Mouse (Mus musculus) induced T-regulatory cell, adult 2 months (primary cell): ENCODE results near the gene Ankk1.

Source experiments
- DNase-seq: peaks from one replicate; pipeline ENCODE4 v3.0.0-alpha.2; 2012; ENCODE audit warnings: low read depth

Gene Ankk1

DNA sequence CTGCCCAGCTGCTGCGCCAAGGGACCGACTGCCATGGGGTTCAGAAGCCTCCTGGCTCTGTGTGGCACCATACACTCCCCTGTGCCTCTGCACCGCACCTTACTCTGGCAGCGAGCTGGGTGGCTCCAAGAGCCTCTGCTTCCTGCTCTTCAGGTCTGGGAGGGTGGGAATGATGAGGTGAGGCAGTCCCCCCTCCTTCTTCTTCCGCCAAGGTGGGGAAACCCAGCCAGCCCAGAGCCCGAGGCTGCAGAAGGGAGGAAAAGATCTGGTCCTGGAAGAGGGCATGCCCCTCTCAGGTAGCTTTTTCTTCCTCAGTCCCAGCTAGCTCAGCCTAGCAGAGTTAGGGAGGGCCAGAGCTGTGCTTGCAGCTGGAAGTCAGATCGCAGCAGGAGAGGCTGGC, at the start of gene Ankk1:
TSS of gene Ankk1 (minus strand) at position 101 of the 400 bp plus-strand sequence.
- DNase-seq, result no peak

DNA sequence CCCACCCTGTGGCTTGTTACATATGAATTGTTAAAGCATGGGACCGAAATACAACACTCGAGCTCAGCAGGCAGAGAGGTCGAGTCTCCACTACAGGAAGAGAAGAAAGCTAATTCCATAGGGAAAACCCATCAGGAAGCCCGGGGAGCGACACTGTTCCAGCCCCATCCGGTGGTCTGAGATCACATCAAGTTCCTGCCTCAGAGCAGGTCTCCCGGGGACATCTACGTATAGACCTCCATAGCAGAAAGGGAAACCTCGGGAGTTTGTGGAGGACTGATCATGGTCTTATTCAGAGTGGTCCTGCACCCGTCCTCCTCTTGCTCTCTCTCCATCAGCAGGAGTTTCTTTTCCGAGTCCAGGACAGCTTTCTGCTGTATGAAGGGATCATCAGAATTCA, 45.3 kb upstream of the Ankk1 start:
- DNase-seq, result no peak

DNA sequence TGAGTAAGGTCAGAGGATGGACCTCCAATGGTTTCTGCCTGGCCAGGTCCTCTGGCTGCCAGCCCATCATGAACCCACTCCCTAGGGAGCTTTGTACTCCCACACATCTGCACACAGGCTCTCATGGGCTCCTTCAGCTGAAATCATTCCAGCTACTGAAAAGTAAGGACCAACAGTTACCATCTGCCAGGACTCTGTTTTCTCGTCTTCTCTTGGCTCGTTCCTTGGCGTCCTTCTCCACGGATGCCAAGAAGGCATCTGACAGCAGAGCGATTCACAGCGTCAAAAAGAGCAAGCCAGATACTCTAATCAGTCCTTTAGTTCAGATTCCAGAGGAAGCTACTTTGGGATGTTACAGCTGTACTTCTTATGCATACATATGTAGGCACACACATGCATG, 44.1 kb upstream of the Ankk1 start:
- DNase-seq, result no peak

DNA sequence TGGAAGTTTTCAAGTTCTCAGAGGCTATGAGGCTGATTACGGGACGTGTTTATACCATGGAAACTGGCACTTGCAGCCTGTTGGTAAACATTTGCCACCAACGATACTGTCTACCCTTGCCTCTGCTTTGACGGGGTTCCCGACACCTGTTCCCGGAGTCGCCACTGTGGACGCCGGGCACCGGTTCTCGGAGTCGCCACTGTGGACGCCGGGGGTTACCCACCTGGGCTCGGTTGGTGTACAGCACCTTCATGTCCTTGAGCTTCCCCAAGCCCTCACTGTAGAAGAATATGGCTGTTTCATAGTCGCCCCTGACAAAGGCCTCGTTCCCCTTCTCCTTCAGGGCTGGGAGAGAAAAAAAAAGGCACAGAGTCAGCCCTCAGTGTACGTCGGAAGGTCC, 43.2 kb upstream of the Ankk1 start:
- no peak for DNase-seq

DNA sequence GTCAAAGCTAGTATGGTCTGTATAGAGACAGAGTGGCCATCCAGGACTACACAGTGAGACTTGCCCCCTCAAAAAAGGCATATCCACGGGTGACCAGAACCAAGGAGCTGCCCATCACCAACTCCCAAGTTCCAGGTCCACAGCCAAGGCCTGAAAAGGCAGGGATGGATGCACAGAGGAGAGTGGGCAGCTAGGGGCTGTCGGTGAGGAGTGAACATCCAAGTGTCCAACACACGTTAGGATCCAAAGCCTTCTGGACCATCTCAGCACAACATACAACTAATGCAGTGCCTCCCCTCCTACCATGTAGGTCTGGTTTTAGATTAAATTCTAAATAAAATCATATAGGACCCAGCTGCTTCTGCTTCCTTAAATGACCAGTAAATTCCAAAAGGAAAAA, 29.3 kb upstream of the Ankk1 start:
- DNase-seq, result no peak

DNA sequence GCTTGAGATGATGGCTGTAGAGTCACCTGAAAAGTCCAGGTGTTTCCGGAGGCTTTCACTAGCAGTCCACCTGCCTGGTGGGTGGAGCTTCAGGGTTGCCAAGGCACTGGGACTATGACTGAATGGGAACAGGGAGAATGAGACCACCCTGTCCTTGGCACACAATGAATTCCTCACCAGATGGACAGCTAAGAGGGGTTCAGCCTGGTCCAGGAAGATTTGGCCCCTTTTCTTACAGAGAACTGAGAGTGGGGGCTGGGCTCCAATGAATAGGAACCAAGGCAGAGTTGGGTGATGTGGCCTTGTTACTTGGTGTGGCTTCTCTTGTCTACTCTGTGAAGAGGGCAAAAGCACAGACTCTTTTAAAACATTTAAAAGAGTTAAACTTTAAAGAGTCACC, 25.6 kb upstream of the Ankk1 start:
- no peak for DNase-seq

DNA sequence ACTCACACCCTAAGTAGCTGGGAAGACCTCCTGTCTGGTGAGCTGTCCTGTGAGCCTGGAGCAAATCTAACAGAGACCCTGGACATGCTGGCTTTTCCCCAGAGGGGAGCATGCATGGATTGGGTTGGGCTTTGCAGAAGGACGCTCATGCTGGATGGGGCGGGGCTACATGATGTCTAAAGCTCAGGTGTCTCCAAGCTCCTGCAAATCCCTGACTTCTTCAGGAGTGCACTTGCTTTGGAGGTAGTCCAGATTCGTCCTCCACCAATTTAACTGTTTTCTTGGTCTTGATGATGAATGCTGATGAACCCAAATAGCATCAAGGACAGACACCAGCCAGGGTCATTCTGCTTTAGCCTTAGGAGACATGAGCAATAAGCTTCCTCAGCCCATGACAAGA, 23.7 kb upstream of the Ankk1 start:
- DNase-seq, result no peak

DNA sequence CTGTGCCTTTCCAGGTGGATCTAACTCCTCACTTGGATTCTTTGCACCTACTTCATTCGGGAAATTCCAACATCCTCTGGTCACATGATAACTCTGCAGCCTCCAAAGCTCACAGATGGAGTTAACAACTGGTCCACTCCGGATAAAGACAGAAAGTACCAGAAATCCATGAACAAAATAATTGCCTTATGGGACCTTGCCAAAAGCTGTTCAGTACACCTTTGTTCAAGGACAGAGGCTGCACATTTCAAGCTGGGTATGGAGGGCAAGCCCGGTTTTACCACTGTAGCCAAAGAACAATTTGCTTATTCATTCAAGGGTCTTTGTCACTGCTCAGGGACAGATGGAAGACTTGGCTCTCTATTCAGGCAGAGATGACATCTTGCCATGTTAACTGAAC, 15.8 kb upstream of the Ankk1 start:
- no peak for DNase-seq

DNA sequence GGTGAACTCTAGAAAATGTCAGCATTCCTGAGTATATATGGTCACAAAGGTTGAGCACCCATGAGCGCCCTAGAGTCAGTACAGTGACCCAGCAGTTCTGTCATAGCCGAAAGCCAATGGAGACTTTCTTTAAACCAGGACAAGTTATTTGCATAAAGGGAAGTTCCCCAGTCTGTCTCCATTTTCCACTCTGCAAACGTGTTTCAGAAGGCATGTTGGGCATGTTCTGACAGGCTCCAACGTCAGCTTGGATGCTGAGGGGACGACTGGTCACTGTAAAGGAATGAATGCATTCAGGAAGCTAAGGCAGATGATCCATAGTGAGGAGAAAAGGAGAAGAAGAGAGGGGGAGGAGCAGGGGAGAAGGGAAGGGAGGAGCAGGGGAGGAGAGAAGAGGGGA, 657 bp upstream of the Ankk1 start:
- DNase-seq, result no peak

DNA sequence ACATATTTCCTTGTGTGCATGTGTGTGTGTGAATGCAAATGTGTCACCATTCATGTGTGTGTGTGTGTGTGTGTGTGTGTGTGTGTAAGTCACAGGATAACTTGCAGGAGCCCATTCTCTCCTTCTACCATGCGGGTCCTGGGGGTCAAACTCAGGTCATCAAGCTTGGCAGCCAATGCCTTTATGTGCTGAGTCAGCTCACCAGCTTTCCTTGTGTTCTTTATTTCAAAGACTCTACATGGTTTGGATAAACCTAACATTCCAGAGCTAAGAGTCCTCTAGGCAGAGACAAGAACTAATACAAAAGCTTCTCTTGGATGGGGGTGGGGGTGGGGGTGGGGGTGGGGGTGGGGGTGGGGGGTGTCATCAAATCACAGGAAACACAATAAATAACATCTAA, 1.2 kb downstream of the Ankk1 start:
- no peak for DNase-seq

DNA sequence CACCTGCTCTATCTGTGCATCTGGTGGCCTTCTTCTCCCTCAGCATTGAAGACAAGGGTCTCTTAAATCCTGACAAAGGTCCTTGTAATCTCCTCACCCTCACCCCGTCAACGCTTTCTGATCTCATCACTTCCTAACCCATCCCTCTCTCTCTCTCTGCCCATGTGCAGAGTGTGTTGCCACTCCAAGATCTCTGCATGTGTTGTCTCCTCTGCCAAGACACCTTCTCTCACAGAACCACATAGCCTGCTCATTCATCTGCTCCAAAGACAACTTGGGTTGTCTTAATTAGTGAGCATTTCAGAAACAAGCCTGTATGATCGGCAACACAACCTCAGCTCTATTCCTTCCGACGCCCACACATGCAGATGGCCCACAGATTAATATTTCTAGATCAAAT, 3.0 kb downstream of the Ankk1 start:
- no peak for DNase-seq

DNA sequence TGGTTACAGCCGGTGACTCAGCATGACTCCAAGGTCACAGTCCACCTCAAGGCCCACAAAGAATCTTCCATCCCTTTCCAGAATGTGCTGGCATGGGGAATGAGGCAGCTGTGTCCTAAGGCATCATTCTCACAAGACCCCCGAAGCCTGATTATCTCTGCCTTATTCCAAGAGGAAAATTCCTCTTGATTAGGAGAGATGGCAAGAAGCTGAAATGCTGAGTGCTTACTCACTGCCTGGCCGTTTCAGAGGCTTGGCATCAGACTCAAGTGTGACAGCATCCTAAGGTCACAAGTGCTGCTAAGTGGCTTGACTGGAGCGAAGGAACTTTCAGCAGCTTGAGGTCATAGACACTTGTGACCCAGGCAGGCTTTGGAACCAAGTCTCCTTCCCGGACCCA, 16.2 kb downstream of the Ankk1 start:
- no peak for DNase-seq

DNA sequence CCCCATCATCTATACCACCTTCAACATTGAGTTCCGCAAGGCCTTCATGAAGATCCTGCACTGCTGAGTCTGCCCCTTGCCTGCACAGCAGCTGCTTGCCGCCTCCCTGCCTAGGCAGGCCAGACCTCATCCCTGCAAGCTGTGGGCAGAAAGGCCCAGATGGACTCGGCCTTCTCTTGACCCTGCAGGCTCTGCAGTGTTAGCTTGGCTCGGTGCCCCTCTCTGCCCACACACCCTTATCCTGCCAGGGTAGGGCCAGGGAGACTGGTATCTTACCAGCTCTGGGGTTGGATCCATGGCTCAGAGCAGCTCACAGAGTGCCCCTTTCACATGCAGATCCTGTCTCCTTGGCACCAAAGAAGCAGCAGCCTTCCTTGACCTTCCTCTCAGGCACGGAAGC, 19.8 kb downstream of the Ankk1 start:
- no peak for DNase-seq

DNA sequence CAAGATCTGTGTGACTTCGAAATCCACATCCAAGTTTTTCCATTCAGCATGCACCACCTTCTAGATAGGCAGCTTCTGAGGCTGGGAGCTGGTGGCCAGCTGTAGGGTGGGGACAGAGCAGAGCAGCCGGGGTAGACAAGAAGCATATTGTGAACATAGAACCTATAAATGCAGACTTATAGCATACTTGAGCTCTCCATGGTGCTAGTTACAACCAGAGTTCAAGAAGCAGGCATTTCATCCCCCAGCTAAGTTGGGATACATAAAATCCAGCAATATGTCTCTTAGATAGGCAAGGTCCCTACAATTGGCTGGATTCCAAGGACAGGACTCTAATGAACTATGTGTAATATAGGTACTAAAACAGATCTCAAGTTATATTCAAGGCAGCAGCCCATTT, 23.1 kb downstream of the Ankk1 start:
- DNase-seq, result no peak

DNA sequence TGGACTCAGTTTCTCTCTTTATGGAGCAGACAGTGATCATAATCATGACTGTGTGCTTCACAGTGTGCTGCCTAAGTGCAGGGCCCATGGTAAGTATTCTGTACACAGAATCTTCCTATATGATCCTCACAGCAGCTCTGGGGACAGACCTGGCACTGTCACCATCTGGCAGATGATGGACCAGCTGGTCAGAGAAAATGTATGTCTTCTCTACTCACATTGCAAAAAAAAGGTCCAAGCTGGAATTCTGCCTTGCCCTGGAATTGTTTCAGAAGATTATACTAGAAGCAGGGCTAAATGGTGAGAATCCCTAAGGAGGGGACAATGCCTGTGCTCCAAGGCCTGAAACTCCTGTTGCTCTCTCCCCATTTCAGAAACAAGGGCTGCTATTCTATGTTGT, 30.8 kb downstream of the Ankk1 start:
- no peak for DNase-seq

DNA sequence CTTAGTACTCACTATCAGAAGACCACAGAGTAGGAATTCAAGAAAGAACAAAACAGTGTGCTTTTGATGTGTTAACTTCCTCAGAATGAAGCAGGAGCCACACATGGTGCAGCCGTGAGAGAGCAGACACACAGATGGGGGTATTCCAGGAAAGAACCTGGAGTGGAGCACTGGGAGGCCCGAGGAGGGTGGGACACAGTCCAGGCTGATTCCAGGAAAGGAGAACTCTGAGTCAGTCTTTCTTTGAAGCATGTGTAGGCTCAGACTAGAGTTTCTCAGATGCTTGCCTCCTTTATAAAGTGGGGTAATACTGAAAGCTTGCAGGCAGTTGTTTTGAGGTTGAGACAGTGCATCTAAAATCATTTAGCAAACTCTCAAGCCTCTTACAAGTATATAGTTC, 34.6 kb downstream of the Ankk1 start:
- DNase-seq, result no peak

DNA sequence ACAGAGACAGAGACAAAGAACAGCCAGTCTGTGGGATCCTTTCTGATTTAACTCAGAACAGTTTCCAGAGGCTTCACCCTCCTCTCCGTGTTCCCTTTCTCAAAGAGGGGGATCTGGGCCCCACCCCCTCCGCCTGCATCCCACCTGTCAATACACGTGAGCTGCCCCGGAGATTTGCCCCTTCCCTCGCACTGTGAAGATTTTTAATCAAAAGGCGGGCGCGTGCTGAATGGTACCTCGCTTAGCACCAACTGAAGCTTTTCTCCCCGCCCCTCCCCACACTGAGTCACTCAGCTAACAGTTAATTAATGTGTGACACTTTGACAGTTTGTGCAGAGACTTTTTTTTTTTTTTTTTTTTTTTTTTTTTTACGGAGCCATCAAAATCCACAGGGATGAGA, 40.7 kb downstream of the Ankk1 start:
- no peak for DNase-seq

DNA sequence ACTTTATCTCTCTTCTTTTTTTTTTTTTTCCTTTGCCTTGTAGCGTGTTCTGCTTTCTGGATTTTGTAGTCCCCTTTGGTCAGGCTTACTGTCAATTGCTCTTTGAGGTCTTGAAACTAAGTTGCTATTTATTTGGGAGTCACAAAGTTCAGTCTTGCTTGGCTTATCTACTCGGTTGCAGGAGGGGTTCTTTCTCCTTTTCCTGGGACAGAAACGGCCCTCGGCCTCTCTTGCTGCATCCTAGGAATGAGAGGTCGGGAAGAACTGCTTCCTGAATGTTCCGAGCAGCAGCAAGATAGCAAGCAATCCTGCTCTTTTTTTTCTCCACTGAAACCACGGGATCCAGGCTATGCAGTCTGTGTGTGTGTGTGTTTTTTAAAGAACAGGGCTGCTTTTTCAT, 41.5 kb downstream of the Ankk1 start:
- no peak for DNase-seq

DNA sequence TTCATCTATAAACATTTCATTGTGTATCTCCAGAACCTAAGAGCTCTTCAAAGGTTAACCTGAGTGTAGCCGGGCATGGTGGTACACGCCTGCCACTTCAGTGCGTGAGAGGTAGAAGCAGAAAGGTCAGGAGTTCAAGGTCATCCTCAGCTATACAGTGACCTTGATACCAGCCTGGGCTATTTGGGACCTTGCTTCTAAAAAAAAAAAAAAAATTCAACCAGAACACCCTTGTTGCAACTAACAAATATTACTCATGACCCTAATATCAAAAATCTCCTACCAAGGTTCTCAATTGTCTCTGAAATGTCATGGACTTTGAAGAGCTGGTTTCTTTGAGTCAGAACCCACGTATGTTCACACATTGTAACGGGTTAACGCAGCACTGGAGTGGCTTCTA, 42.0 kb downstream of the Ankk1 start:
- DNase-seq, result no peak

DNA sequence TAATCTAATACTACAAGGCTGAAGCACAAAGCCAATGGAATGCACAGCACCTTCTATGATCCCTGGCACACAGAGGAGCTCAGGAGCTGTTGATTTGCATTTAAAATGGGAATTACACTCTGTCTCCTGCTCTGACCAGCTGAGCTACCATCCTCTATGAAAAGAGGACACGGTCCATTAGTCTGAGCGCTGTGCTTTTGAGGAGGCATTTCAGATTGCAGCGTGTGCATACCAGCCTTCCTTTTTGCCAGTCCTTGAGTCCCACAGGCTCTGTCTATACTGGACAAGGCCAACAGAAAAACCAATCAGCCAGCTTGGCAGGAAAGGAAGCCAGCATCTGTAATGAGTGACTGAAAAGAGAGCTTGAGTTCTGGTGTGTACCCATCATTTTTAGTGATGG, 42.8 kb downstream of the Ankk1 start:
- no peak for DNase-seq

DNA sequence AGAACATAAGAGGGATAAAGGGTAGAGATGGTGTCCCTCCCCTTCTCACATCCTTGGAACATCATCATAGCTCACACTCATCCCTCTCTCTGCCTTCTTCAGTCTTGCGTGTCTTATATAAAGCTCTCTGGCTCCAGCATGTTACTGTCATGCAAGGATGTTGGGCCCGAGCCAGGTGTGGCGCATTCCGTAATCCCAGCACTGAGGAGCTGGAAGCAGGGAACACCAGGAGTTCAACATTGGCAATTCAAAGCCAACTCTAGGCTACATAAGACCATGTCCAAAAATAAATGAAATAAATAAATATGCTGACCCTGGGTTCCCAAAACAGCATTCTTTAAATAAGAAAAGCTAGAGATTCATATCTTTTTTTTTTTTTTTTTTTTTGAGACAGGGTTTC, 46.9 kb downstream of the Ankk1 start:
- DNase-seq, result no peak

DNA sequence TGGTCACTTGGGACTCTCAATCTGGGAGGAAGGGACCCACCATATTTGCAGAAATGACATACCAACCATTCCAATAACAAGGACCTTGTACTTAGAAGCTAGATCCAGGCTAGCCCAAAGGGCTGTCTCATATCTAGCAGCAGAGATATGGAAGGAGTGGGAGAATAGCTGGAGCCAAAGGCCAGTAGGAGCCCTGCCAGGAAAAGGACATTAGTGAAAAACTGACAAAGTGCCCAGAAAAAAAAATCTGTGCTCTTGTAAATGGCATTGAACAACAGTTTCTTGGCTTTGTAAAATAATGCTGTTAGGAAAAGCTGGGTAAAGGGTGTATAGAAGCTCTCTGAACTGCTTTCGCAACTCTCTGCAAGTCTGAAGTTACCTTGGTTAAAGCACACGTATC, 52.9 kb downstream of the Ankk1 start:
- DNase-seq, result no peak

DNA sequence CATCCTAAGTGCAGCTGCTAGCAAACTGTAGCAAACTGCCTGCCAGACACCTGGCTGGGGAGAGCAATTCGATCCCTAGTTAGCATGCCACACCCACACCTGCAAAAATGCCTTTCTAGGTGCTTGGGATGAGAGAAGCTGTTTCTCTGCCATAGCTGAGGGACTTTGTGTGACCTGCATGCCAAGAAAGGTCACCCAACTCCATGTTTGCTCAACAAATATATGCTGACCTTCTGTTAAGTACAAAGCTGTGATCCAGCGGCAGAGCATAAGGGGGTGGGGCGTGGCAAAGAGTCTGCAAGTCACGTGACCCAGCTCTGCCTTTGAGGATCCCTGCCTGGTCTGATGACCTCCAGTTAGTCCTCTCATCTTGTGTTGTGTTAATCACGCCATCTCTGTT, 61.1 kb downstream of the Ankk1 start:
- DNase-seq, result no peak
